14 mouse cellular contexts compared by ENCODE assay signal in the genomic region with DNA sequence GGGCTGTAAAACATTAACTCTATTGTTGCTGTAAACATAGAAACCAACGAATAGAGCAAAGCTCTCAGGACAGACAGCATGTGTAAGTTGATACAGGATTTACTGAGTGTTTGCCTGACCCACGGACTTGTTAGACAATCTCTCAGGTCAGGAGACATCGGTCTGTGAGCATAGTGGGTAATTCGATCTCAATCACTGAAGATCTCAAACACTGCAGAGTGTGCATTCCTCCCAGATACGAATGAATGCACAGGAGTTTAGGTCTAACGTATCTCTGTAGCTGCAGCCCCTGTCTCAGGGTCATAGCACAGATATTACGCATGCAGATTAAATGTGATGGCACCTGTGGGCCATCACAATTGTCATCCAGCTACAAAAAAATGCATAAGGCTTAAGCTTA.
"Had no signal": no experiment of that assay in that cellular context is flagged by ENCODE, and none has a peak within 500 bp of the region (broad histone marks: within the 10 kb centered on the region; RNA-seq: fewer than 3 reads in every experiment).

No protein-coding gene starts in this region.

- DNase-seq: kidney, postnatal 14 days; lung, embryonic 14.5 days; lung, postnatal 10 days; lung, postnatal 4 days; midbrain, embryonic 14.5 days; right cerebral cortex, adult 18-20 months; right cerebral cortex, postnatal 25 days; thymus, postnatal 4 days had no signal

- H3K9me3 ChIP-seq: limb, embryonic 15.5 days; liver, embryonic 12.5 days; megakaryocyte, embryonic 14.5 days; neural tube, embryonic 12.5 days had no signal

- H3K27me3 ChIP-seq: limb, embryonic 15.5 days; liver, embryonic 12.5 days; megakaryocyte, embryonic 14.5 days; neural tube, embryonic 12.5 days had no signal

- H3K4me2 ChIP-seq: limb, embryonic 15.5 days; liver, embryonic 12.5 days; lung, embryonic 14.5 days; neural tube, embryonic 12.5 days had no signal

- H3K4me1 ChIP-seq: limb, embryonic 15.5 days; liver, embryonic 12.5 days; neural tube, embryonic 12.5 days had no signal

- H3K36me3 ChIP-seq: limb, embryonic 15.5 days; liver, embryonic 12.5 days; neural tube, embryonic 12.5 days had no signal

- H3K4me3 ChIP-seq: limb, embryonic 15.5 days; liver, embryonic 12.5 days; megakaryocyte, embryonic 14.5 days; myocyte; neural tube, embryonic 12.5 days had no signal

- H3K27ac ChIP-seq: limb, embryonic 15.5 days; liver, embryonic 12.5 days; neural tube, embryonic 12.5 days had no signal

- H3K9ac ChIP-seq: limb, embryonic 15.5 days; liver, embryonic 12.5 days; lung, embryonic 14.5 days; neural tube, embryonic 12.5 days had no signal

- ATAC-seq: intestine, postnatal 0 days; liver, embryonic 12.5 days had no signal
